Mouse (Mus musculus): ENCODE data around the gene Rhou. TPM values are rescaled to one million over a fixed set of nuclear protein-coding genes. Genes with fewer than 3 reads are reported as not detected.

Gene Rhou
- polyA plus RNA-seq, 1 experiment from 2014 or later: 8.6 TPM

DNA sequence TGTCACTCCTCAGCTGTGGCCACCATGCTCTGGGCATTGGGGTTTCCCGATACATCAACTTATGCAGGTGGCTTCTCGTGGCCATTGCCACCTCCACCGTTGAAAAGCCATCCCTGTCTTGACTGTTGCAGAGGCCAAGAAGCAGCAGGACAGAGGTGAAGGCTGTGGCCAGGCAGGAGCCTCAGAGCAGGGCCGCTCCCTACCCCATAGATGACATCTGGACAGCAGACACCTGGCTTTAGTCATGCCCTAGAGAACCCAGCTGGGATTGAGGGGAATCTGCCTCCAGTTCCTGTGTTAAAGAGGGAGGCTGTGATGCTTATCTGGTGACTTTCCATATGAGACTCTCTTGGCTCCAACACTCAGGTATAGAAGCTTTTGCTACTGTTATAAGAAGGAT, 24.7 kb downstream of the Rhou start:
- Histone ChIP-seq H3K9me3 (no peaks in the 10 kb centered on the region), H3K27ac (replicated peaks) (no peak overlapping the region), H3K36me3 (no peaks in the 10 kb centered on the region), H3K4me1 (peaks cover 4% of the 10 kb centered on the region; the same call in 1 of the 2 replicates), H3K4me2 (replicated peaks) (no peak overlapping the region), H3K4me3 (no peak overlapping the region), H3K27me3 (no peaks in the 10 kb centered on the region), H3K9ac (replicated peaks) (no peak overlapping the region)
- WGBS: 94% methylated on average over 4 of the region's 4 CpGs
- ATAC-seq (replicated peaks): no peak

DNA sequence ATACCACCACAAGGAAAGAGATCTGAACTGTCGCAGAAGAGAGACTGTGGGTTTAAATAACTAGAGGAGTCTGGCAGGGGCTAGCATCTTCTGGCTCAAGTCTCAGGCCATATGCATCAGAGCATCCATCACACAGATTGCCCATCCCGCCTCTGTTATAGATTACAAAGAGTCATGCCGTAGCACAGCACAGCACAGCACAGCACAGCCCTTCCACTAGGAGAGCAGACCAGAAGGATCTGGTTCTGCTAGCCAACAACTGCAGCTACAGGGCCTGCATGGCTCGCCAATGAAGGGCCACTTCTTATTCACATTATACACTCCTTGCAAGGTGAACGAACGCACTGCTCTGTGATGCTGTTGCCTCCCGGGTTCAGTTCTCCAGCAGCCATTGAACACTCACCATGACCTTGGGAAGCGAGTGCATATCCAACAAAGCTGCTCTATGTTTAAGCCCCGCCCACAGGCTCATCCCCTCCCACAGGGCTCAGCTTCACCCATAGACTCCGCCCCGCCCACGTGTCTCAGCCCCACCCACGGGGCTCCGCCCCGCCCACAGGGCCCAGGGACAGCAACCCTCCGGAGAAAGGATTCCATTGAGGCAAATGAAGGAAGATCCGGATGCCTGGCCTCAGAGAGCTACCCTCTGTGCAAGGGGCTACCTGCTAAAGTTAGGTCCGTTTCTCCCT, 28.5 kb downstream of the Rhou start:
- Histone ChIP-seq H3K4me2 (replicated peaks) (no peak overlapping the region), H3K27ac (replicated peaks) (no peak overlapping the region), H3K4me3 (no peak overlapping the region), H3K9ac (replicated peaks) (no peak overlapping the region), H3K36me3 (no peaks in the 10 kb centered on the region), H3K4me1 (peaks cover 4% of the 10 kb centered on the region; the same call in 1 of the 2 replicates), H3K27me3 (no peaks in the 10 kb centered on the region), H3K9me3 (no peaks in the 10 kb centered on the region)
- 20% methylated on average over 18 of the region's 18 CpGs for WGBS
- ATAC-seq (replicated peaks): no peak

DNA sequence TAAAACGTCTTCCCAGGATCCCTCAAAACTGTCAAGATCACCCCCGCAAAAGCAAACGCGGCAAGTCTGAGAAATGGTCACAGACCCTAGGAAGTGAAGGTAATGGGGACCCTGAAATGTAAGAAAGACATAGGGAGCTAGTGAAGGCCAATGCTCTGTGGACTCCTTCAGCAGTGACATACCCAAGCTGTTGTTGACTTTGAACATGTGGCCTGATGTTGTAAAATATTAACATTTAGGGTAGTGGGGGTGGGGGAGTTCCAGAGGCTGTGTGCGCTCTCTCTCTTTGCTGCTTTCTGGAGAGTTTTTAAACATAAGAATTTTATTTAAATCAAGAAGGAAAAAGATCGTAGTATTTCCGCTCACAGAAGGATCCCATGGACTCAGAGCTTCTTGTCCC, 29.6 kb downstream of the Rhou start:
- no peak for ATAC-seq (replicated peaks)
- no peaks in the 10 kb centered on the region for H3K9me3 ChIP-seq
- 59% methylated on average over 7 of the region's 7 CpGs for WGBS

DNA sequence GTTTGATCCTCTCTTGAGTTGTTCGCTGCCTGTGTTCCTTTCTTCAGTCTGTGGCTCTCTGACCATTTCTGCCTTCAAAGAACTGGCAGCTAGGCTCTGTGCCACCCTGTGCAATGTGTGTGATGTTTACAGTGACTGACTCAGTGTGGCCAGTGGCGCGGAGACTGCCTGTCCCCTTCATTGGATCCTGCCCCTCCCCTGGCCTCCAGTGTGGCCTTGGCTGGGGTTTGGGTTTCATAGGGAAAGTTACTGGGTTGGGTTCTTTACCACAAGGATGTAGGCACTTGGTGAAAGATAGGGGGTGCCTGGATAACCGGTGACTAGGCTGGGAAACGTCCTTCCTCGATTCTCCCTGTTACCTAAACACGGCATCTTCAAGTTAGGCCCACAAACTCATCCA, 31.1 kb downstream of the Rhou start:
- H3K27ac ChIP-seq (replicated peaks): no peak overlapping the region
- no peak overlapping the region for H3K9ac ChIP-seq (replicated peaks)
- 89% methylated on average over 7 of the region's 7 CpGs for WGBS
- H3K4me1 ChIP-seq: peaks cover 4% of the 10 kb centered on the region; the same call in 1 of the 2 replicates
- H3K27me3 ChIP-seq: no peaks in the 10 kb centered on the region
- H3K4me2 ChIP-seq (replicated peaks): no peak overlapping the region
- H3K9me3 ChIP-seq: no peaks in the 10 kb centered on the region
- no peak for ATAC-seq (replicated peaks)
- no peaks in the 10 kb centered on the region for H3K36me3 ChIP-seq
- no peak overlapping the region for H3K4me3 ChIP-seq

More for the DNA sequence above, 29.6 kb downstream of the Rhou start:
- Histone ChIP-seq H3K9ac (replicated peaks) (no peak overlapping the region), H3K4me1 (peaks cover 4% of the 10 kb centered on the region; the same call in 1 of the 2 replicates), H3K4me2 (replicated peaks) (no peak overlapping the region), H3K36me3 (no peaks in the 10 kb centered on the region), H3K4me3 (no peak overlapping the region), H3K27ac (replicated peaks) (no peak overlapping the region), H3K27me3 (no peaks in the 10 kb centered on the region)

DNA sequence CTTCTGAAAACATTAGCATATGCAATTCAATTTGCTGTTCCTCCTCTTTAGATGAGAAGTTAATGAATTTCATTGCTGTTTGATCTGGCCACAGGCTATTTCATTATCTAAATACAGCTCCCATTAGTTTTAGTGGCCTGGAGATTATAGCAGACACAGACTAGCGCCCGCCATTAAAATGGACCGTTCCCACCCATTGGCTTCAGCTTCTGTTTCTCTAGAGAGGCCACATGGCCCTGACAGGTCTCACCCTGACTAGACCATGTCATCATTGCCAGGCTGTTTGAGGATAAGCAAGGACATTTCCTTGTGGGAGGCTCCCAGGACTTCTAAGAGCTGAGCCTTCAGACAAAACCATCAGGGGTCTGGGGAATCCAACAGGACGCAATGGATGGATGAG, 31.7 kb downstream of the Rhou start:
- no peak overlapping the region for H3K4me2 ChIP-seq (replicated peaks)
- no peak overlapping the region for H3K27ac ChIP-seq (replicated peaks)
- H3K4me3 ChIP-seq: no peak overlapping the region
- no peaks in the 10 kb centered on the region for H3K9me3 ChIP-seq
- no peaks in the 10 kb centered on the region for H3K36me3 ChIP-seq
- no peak for ATAC-seq (replicated peaks)
- H3K4me1 ChIP-seq: peaks cover 4% of the 10 kb centered on the region; the same call in 1 of the 2 replicates
- H3K9ac ChIP-seq (replicated peaks): no peak overlapping the region
- H3K27me3 ChIP-seq: no peaks in the 10 kb centered on the region
- 82% methylated on average over 4 of the region's 4 CpGs for WGBS

DNA sequence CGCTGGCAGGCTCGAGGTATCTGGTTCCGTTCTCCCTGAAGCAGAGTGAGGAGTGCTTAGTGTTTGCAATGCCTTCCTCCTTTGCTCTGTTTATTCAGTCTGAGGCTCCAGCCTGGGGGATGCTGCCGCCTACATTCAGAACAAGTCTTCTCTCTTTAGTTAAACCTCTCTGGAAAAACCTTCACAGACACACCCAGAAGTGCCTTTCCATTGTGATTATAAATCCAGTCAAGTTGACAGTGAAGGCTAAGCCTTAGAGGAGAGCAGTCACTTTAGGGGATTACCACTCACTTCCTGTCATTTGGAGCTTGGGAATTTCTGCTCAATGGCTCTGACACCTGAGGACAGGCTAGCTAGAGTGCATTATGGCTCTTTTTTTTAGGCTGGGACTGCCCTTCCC, 34.1 kb downstream of the Rhou start:
- WGBS: 56% methylated on average over 4 of the region's 4 CpGs
- Histone ChIP-seq H3K27ac (replicated peaks) (no peak overlapping the region), H3K4me1 (no peaks in the 10 kb centered on the region), H3K9me3 (no peaks in the 10 kb centered on the region), H3K27me3 (no peaks in the 10 kb centered on the region), H3K36me3 (no peaks in the 10 kb centered on the region), H3K9ac (replicated peaks) (no peak overlapping the region), H3K4me2 (replicated peaks) (no peak overlapping the region), H3K4me3 (no peak overlapping the region)
- no peak for ATAC-seq (replicated peaks)

DNA sequence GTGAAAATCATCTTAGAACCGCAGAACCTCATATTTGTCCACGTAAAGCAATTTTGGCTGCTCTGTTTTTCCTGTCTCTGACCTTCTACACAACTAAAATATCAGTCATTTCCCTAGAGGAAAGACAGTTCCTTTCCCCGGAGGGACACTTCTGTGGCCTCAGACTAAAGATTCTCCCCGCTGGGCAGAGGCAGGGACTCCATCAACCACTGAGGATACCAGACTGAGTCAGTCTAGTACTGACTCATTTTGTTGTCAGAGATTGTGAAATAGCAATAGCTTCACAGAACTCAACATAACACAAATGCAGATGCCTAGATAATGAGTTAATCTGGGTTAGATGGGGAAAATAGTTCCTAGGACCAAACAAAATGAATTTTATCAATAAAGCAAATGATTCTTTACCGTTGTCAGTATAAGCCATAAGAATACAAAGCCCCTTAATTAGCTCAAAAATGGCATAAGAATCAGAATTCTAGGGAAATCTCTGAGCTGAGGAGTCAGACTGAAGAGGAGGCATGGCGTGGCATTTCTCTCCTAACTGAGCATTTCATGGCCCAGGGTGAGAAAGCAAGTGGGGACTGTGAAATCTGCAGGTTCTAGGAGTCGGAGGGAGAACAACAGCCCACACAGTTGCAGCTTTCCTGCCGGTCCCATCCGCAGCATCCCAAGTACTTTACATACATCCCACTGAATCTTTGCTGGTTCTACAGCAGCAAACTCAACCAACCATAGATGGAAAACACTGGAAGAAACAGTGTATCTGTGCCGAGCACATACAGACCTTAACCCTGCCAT, 38.6 kb downstream of the Rhou start:
- 86% methylated on average over 10 of the region's 10 CpGs for WGBS
- Histone ChIP-seq H3K9ac (replicated peaks) (no peak overlapping the region), H3K4me1 (no peaks in the 10 kb centered on the region), H3K4me2 (replicated peaks) (no peak overlapping the region), H3K27me3 (no peaks in the 10 kb centered on the region), H3K27ac (replicated peaks) (no peak overlapping the region), H3K4me3 (no peak overlapping the region), H3K36me3 (no peaks in the 10 kb centered on the region), H3K9me3 (no peaks in the 10 kb centered on the region)
- ATAC-seq (replicated peaks): no peak

DNA sequence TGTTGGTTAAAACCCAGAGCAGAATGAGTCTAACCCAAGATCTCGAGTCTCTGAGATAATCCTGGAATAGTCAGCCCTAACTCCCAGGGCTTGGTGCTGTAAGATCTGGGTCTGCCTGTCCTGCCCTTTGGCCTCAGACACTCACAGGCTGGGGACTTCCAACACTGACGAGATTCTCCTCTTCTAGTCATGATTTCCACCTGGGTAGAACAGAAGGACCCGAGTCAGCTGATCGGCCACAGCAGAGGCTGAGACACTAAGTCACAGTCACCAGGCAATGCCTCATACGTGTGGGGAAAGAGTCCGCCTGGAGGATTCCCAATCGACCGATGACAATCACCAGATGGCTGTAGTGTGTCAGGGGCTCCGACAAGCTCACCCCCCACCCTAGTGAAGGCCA, 42.4 kb downstream of the Rhou start:
- Histone ChIP-seq H3K27ac (replicated peaks) (no peak overlapping the region), H3K4me3 (no peak overlapping the region), H3K9me3 (no peaks in the 10 kb centered on the region), H3K9ac (replicated peaks) (no peak overlapping the region), H3K27me3 (no peaks in the 10 kb centered on the region), H3K36me3 (no peaks in the 10 kb centered on the region), H3K4me2 (replicated peaks) (no peak overlapping the region), H3K4me1 (no peaks in the 10 kb centered on the region)
- ATAC-seq (replicated peaks): no peak
- 84% methylated on average over 9 of the region's 9 CpGs for whole genome bisulfite sequencing

DNA sequence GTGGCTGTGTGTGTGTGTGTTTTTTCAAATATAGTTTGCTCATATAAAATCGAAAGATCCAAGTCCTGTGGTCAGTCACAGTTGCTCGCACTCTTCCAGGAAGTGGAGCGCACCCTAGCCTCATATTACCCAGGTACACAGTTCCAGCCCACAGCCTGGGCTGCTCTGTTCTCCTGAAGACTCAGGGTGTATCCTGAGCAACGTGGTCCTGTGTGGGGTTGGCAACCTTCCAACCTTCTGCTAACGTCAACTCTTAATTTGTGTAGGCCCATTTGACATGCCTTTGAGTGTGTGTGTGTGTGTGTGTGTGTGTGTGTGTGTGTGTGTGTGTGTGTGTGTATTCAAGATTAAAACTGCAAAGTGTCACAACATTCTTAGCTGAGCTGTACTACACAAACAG, 43.6 kb downstream of the Rhou start:
- no peak overlapping the region for H3K4me2 ChIP-seq (replicated peaks)
- ATAC-seq (replicated peaks): no peak
- H3K9me3 ChIP-seq: no peaks in the 10 kb centered on the region
- WGBS: 58% methylated on average over 5 of the region's 5 CpGs
- no peaks in the 10 kb centered on the region for H3K27me3 ChIP-seq
- H3K4me3 ChIP-seq: no peak overlapping the region
- no peak overlapping the region for H3K9ac ChIP-seq (replicated peaks)
- no peak overlapping the region for H3K27ac ChIP-seq (replicated peaks)
- H3K36me3 ChIP-seq: no peaks in the 10 kb centered on the region
- no peaks in the 10 kb centered on the region for H3K4me1 ChIP-seq

DNA sequence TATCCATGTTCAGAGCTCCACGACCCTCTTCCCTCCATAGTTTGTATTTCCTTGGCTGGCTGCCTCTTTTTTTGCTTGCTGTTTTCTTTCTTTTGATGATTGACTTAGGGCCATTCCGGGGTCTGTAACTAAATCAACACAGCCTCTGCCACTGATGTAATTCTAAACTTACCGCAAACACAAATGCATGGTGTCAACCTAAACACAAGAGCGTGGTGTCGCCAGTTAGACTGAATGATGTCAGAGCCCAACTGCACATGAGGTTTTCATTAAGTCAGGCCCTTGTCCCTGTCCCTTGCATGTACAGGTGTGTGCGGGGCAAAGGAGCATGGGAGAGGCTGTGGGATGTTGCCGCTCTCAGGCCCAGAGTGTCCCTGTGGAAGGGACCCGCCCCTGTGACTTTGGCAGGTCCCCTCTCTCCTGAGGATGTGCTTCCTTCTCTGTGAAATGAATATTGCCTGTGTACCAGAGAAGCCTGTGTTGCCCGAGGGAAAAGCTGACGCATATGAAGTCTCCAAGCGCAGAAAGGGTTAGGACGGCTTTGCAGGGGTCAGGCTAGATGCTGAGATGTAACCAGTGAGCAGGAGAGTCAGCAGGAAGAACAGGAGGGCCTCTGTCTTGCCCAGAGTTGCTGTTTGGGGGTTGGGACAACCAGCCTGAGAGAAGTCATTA, 46.8 kb downstream of the Rhou start:
- no peak for ATAC-seq (replicated peaks)
- H3K9ac ChIP-seq (replicated peaks): no peak overlapping the region
- no peak overlapping the region for H3K4me3 ChIP-seq
- H3K4me1 ChIP-seq: no peaks in the 10 kb centered on the region
- no peak overlapping the region for H3K4me2 ChIP-seq (replicated peaks)
- H3K36me3 ChIP-seq: no peaks in the 10 kb centered on the region
- H3K27me3 ChIP-seq: no peaks in the 10 kb centered on the region
- H3K27ac ChIP-seq (replicated peaks): no peak overlapping the region
- no peaks in the 10 kb centered on the region for H3K9me3 ChIP-seq
- 72% methylated on average over 12 of the region's 12 CpGs for WGBS

DNA sequence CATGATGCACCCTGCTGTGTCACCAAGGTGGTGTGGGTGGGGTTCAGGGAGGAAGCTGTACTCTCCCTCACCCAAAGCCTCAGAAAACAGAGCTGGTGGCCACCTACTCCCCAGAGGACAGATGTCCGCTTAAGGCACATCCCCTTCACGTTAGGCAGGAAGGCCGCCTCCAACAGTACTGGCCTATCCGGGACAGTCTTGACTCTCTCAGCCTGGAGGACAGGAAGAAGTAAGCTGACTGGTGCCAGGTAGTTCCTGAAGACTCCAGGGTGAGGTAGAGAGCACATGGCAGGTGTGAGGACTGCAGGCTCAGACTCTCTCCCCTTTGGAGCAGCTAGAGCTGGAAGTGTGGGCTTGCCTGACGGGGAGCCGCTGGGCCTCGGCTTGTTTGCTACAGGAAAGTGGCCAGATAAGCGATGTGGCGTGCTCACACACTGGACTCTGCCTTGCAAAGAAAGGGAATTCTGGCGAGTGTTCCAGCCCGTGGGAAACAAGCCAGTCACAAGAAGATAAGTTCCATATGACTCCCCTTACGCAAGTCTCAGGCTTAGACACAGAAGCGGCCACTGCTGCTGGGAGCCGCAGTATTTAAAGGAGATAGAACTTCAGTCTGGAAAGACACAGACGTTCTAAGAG, 48.3 kb downstream of the Rhou start:
- no peaks in the 10 kb centered on the region for H3K27me3 ChIP-seq
- 66% methylated on average over 15 of the region's 15 CpGs for WGBS
- no peaks in the 10 kb centered on the region for H3K9me3 ChIP-seq
- no peak overlapping the region for H3K9ac ChIP-seq (replicated peaks)
- H3K36me3 ChIP-seq: no peaks in the 10 kb centered on the region
- no peak overlapping the region for H3K4me3 ChIP-seq
- no peak overlapping the region for H3K4me2 ChIP-seq (replicated peaks)
- no peaks in the 10 kb centered on the region for H3K4me1 ChIP-seq
- no peak overlapping the region for H3K27ac ChIP-seq (replicated peaks)
- no peak for ATAC-seq (replicated peaks)

DNA sequence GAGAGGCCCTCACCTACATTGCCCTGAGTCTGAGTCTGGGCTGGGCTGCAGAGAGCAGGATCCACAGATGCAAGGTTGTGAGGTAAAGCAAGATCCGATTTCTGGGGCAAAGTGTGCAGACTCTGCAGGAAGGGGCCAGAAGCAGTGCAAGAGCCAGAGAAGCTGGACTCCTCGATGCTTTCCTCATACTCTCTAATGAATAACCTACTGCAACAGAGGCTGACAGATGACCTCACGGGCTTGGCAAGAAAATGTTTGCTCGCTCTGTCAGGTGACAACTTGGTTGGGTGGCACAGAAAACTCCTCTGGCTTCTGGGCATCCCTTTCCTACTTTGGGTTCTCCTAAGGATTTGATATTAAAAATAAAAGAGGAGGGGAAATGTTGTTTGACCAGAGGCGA, 51.6 kb downstream of the Rhou start:
- ATAC-seq (replicated peaks): no peak
- no peak overlapping the region for H3K4me3 ChIP-seq
- no peak overlapping the region for H3K4me2 ChIP-seq (replicated peaks)
- no peak overlapping the region for H3K9ac ChIP-seq (replicated peaks)
- H3K9me3 ChIP-seq: no peaks in the 10 kb centered on the region
- H3K27ac ChIP-seq (replicated peaks): no peak overlapping the region
- no peaks in the 10 kb centered on the region for H3K36me3 ChIP-seq
- no peaks in the 10 kb centered on the region for H3K4me1 ChIP-seq
- no peaks in the 10 kb centered on the region for H3K27me3 ChIP-seq
- WGBS: 70% methylated on average over 5 of the region's 5 CpGs
